8 mouse cellular contexts compared by ENCODE assay signal in genomic region chrX:52165555-52165938, GRCm38 (mm10). TPM values are rescaled to one million over a fixed set of nuclear protein-coding genes. Genes with fewer than 3 reads are reported as not detected.
A peak's percentile ranks its signal among the peaks of the same experiment; 100 is the strongest.
DNase-seq lines count a peak whose midpoint lies in the region; ATAC-seq and TF ChIP-seq lines count a peak whose summit lies in the region.

No protein-coding gene starts in this region.

- peak overlapping the region; percentile 63 for H3K4me3 ChIP-seq in heart, embryonic 11.5 days (ENCODE audit: low read depth, low read length)
- H3K4me3 ChIP-seq in ES-Bruce4 (ENCODE audit: low read depth, low read length) = peak overlapping the region; percentile 35; the same call in 1 of the 2 replicates
- H3K4me3 ChIP-seq in hindbrain, embryonic 11.5 days (ENCODE audit: low read depth, low read length) = peak overlapping the region; percentile 46
- H3K4me3 ChIP-seq in liver, embryonic 16.5 days (ENCODE audit: low read depth, low read length) = peak overlapping the region; percentile 64

- TF ChIP-seq EP300 in ES-Bruce4 (IDR thresholded peaks at IDR 0.05; ENCODE audit: insufficient read depth, low read depth, low read length) = no peak

- WGBS in heart, embryonic 11.5 days (ENCODE audit: insufficient replicate concordance) = 41% methylated on average over 4 of the region's 7 CpGs
- WGBS in hindbrain, embryonic 11.5 days = 34% methylated on average over 5 of the region's 7 CpGs
- WGBS in liver, embryonic 16.5 days (ENCODE audit: insufficient replicate concordance) = 37% methylated on average over 5 of the region's 7 CpGs

- H3K9ac ChIP-seq in heart, embryonic 11.5 days (ENCODE audit: low read depth, low read length) = peak overlapping the region; percentile 78; the same call in 1 of the 2 replicates
- H3K9ac ChIP-seq in ES-Bruce4 (ENCODE audit: low read depth, poor library complexity, severe bottlenecking) = peak overlapping the region; percentile 41; the same call in 1 of the 2 replicates
- H3K9ac ChIP-seq in hindbrain, embryonic 11.5 days (ENCODE audit: low read depth, low read length) = no peak overlapping the region
- no peak overlapping the region for H3K9ac ChIP-seq in liver, embryonic 16.5 days (ENCODE audit: low read depth, low read length)

- ATAC-seq in heart, embryonic 11.5 days (replicated peaks; ENCODE audit: insufficient number of reproducible peaks, low FRiP score, low TSS enrichment) = peak; percentile 31; the same call in 1 of the 2 replicates
- ATAC-seq in hindbrain, embryonic 11.5 days (ENCODE audit: low FRiP score) = peak; percentile 67
- ATAC-seq in liver, embryonic 16.5 days (ENCODE audit: low read depth) = peak; percentile 17

- intact Hi-C loops in heart, postnatal 10 days (cut with DNase I) = loop anchor here (5.0 kb wide), 1 partner anchor 112 kb away; no protein-coding TSS in a partner anchor

- peaks cover 3% of the 10 kb centered on the region; the same call in 1 of the 2 replicates for H3K27me3 ChIP-seq in heart, embryonic 11.5 days (ENCODE audit: control insufficient read depth, insufficient read depth, low read length)
- H3K27me3 ChIP-seq in ES-Bruce4 (ENCODE audit: control insufficient read depth, insufficient read depth, low read length, poor library complexity, severe bottlenecking) = no peaks in the 10 kb centered on the region
- H3K27me3 ChIP-seq in hindbrain, embryonic 11.5 days (ENCODE audit: control insufficient read depth, insufficient read depth, low read length) = no peaks in the 10 kb centered on the region
- H3K27me3 ChIP-seq in liver, embryonic 16.5 days (ENCODE audit: control insufficient read depth, insufficient read depth, low read depth, low read length) = peaks cover 18% of the 10 kb centered on the region

- TF ChIP-seq POLR2A in ES-Bruce4 (IDR thresholded peaks at IDR 0.05; ENCODE audit: insufficient read depth, low read length) = no peak

- H3K4me1 ChIP-seq in heart, embryonic 11.5 days (ENCODE audit: control insufficient read depth, insufficient read depth, low read length) = no peaks in the 10 kb centered on the region
- no peaks in the 10 kb centered on the region for H3K4me1 ChIP-seq in ES-Bruce4 (ENCODE audit: control insufficient read depth, insufficient read depth, low read length)
- H3K4me1 ChIP-seq in hindbrain, embryonic 11.5 days (replicated peaks; ENCODE audit: control insufficient read depth, insufficient read depth, low read length) = no peaks in the 10 kb centered on the region
- no peaks in the 10 kb centered on the region; the same call in 1 of the 2 replicates for H3K4me1 ChIP-seq in liver, embryonic 16.5 days (ENCODE audit: control insufficient read depth, low read depth, low read length)

- no peak for TF ChIP-seq CTCF in ES-Bruce4 (IDR thresholded peaks at IDR 0.05; ENCODE audit: low read depth, low read length)

- no peak overlapping the region for H3K27ac ChIP-seq in heart, embryonic 11.5 days (ENCODE audit: low read depth, low read length)
- no peak overlapping the region for H3K27ac ChIP-seq in ES-Bruce4 (ENCODE audit: insufficient read depth, low read length)
- no peak overlapping the region for H3K27ac ChIP-seq in hindbrain, embryonic 11.5 days (ENCODE audit: low read depth, low read length)
- no peak overlapping the region for H3K27ac ChIP-seq in liver, embryonic 16.5 days (ENCODE audit: low read length)

- no peaks in the 10 kb centered on the region for H3K9me3 ChIP-seq in heart, embryonic 11.5 days (replicated peaks; ENCODE audit: control insufficient read depth, low read length)
- H3K9me3 ChIP-seq in ES-Bruce4 (replicated peaks; ENCODE audit: control insufficient read depth, insufficient read depth, low read length, poor library complexity, severe bottlenecking) = no peaks in the 10 kb centered on the region
- H3K9me3 ChIP-seq in hindbrain, embryonic 11.5 days (ENCODE audit: control insufficient read depth, low read length) = no peaks in the 10 kb centered on the region
- H3K9me3 ChIP-seq in liver, embryonic 16.5 days (replicated peaks; ENCODE audit: control insufficient read depth, low read length) = no peaks in the 10 kb centered on the region

- DNase-seq in heart, postnatal 10 days = no peak
- no peak for DNase-seq in hindbrain, embryonic 11.5 days (ENCODE audit: low spot score)
- DNase-seq in right cerebral cortex, postnatal 36 days (ENCODE audit: low spot score in 2 of 2) = no peak
- no peak for DNase-seq in right cerebral cortex, adult 18-20 months
- no peak for DNase-seq in cerebellum, adult 11-12 months

- H3K36me3 ChIP-seq in heart, embryonic 11.5 days (ENCODE audit: control insufficient read depth, insufficient read depth, low read length) = no peaks in the 10 kb centered on the region
- H3K36me3 ChIP-seq in ES-Bruce4 (ENCODE audit: control insufficient read depth, insufficient read depth, low read length, poor library complexity, severe bottlenecking) = no peaks in the 10 kb centered on the region
- no peaks in the 10 kb centered on the region for H3K36me3 ChIP-seq in hindbrain, embryonic 11.5 days (ENCODE audit: control insufficient read depth, insufficient read depth, low read length)
- H3K36me3 ChIP-seq in liver, embryonic 16.5 days (ENCODE audit: control insufficient read depth, insufficient read depth) = no peaks in the 10 kb centered on the region

- H3K4me2 ChIP-seq in heart, embryonic 11.5 days = peak overlapping the region; percentile 73
- peak overlapping the region; percentile 77 for H3K4me2 ChIP-seq in hindbrain, embryonic 11.5 days (replicated peaks; ENCODE audit: low read depth, low read length)
- peak overlapping the region; percentile 80 for H3K4me2 ChIP-seq in liver, embryonic 16.5 days (ENCODE audit: low read depth, low read length)

RNA-seq across cellular contexts. Expression of gene Gpc4, which starts 0.5 kb away (rescaled TPM):
- polyA plus RNA-seq in heart, embryonic 11.5 days (2014; fragmentation: Nextera tagmentation; extraction: Ambion mirVana) = 37.2 and 51.9 TPM in 2 replicates
- total RNA-seq in heart, postnatal 10 days (2021) = 10 to 100 TPM; 51.6 to 55.4 TPM
- 129 and 139 TPM in 2 replicates for polyA plus RNA-seq in ES-Bruce4 (2011; ENCODE audit: insufficient read depth, insufficient read length, low read depth, missing spikeins)
- polyA plus RNA-seq in hindbrain, embryonic 11.5 days (2014; fragmentation: Nextera tagmentation; extraction: Ambion mirVana) = 17.2 and 19.9 TPM in 2 replicates
- 5.2 and 5.4 TPM in 2 replicates for polyA plus RNA-seq in liver, embryonic 16.5 days (2015; fragmentation: Nextera tagmentation; extraction: Ambion mirVana)

Comparison
In these comparisons a context has a peak if more than half of its experiments do, and no peak if none do; other contexts are left out.
1. ATAC-seq: peak in every context shown above with its lines; median percentile 67 in hindbrain, embryonic 11.5 days; 31 in heart, embryonic 11.5 days; 17 in liver, embryonic 16.5 days.
2. H3K9ac ChIP-seq: peak in heart, embryonic 11.5 days (single experiment) and ES-Bruce4 (single experiment); none in hindbrain, embryonic 11.5 days (single experiment) and liver, embryonic 16.5 days (single experiment).
3. Peak in every context shown above with its lines, with median percentiles within 50 percentile points of each other: H3K4me2 ChIP-seq and H3K4me3 ChIP-seq.